Mouse (Mus musculus) embryo, embryonic 10.5 days (tissue): ENCODE results near the gene Xxylt1.
A peak's percentile ranks its signal among the peaks of the same experiment; 100 is the strongest.

Source experiments
- DNase-seq: peaks from one replicate; pipeline ENCODE4 v3.0.0-alpha.2; 2015; ENCODE audit warnings: low spot score

Gene Xxylt1

GRCm38 (mm10) chr16:31061246-31061880, 19.9 kb downstream of the Xxylt1 start:
- DNase-seq = peak; percentile 47

GRCm38 (mm10) chr16:31060714-31061113, 20.5 kb downstream of the Xxylt1 start:
- DNase-seq = no peak

GRCm38 (mm10) chr16:31060226-31060625, 21.0 kb downstream of the Xxylt1 start:
- DNase-seq = no peak

GRCm38 (mm10) chr16:31059730-31060129, 21.5 kb downstream of the Xxylt1 start:
- no peak for DNase-seq

GRCm38 (mm10) chr16:31052812-31053211, 28.4 kb downstream of the Xxylt1 start:
- DNase-seq = no peak

- no peak for DNase-seq
These were observed 29.0 kb downstream of the Xxylt1 start for GRCm38 (mm10) chr16:31052177-31052726.

- no peak for DNase-seq
These were observed 30.5 kb downstream of the Xxylt1 start for GRCm38 (mm10) chr16:31050701-31051100.

- DNase-seq = no peak
These were observed 33.0 kb downstream of the Xxylt1 start for GRCm38 (mm10) chr16:31048194-31048593.

GRCm38 (mm10) chr16:31047186-31047898, 33.9 kb downstream of the Xxylt1 start:
- no peak for DNase-seq

- DNase-seq = no peak
These were observed 35.0 kb downstream of the Xxylt1 start for GRCm38 (mm10) chr16:31046217-31046659.

- no peak for DNase-seq
These were observed 36.0 kb downstream of the Xxylt1 start for GRCm38 (mm10) chr16:31045211-31045610.

GRCm38 (mm10) chr16:31043136-31043535, 38.1 kb downstream of the Xxylt1 start:
- no peak for DNase-seq

- no peak for DNase-seq
These were observed 39.7 kb downstream of the Xxylt1 start for GRCm38 (mm10) chr16:31041566-31041965.

GRCm38 (mm10) chr16:31039803-31040459, 41.3 kb downstream of the Xxylt1 start:
- no peak for DNase-seq

- DNase-seq = no peak
These were observed 43.8 kb downstream of the Xxylt1 start for GRCm38 (mm10) chr16:31037431-31037830.

GRCm38 (mm10) chr16:31035651-31036245, 45.5 kb downstream of the Xxylt1 start:
- no peak for DNase-seq

- no peak for DNase-seq
These were observed 46.0 kb downstream of the Xxylt1 start for GRCm38 (mm10) chr16:31035235-31035634.

GRCm38 (mm10) chr16:31034051-31034450, 47.2 kb downstream of the Xxylt1 start:
- peak; percentile 60 for DNase-seq

GRCm38 (mm10) chr16:31029739-31030485, 51.3 kb downstream of the Xxylt1 start:
- no peak for DNase-seq

GRCm38 (mm10) chr16:31027675-31028074, 53.6 kb downstream of the Xxylt1 start:
- DNase-seq = no peak

GRCm38 (mm10) chr16:31025516-31025915, 55.7 kb downstream of the Xxylt1 start:
- DNase-seq = no peak

- no peak for DNase-seq
These were observed 56.2 kb downstream of the Xxylt1 start for GRCm38 (mm10) chr16:31024997-31025396.
